Mouse (Mus musculus): ENCODE measurements at regions not wholly inside any gene's neighbourhood (a gene's known extent, or its start where the extent isn't known, plus 50 kb on each side); places are given as distances from the start of the nearest gene placed in this dataset.

- TF ChIP-seq POLR2A (IDR thresholded peaks at IDR 0.05; ENCODE audit: insufficient read depth, low read length) (no peak), CTCF (IDR thresholded peaks at IDR 0.05; ENCODE audit: low read depth, low read length) (no peak)
These were observed 170.7 kb upstream of the Rnf32 start for GRCm38 (mm10) chr5:29025045-29025444.

All from ES-Bruce4 (cell line).